Mouse (Mus musculus): ENCODE measurements around the gene Cubn.

DNA sequence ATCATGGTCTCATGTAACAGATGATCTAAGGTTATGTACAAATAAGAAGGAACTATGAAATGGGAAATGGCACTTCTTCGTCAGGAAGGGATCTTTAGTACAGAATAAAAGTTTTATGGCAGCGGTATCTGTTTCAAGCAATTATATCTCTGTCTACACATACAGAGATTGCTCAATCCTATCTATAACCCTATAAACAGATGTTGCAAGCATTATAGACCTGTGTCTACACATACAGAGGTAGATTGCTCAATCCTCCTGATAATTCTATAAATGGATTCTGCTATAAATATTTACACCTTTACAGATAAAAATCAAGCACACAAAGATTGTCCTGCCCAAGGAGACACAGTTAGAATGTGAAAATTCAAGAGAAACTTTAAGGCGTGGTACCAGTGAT, 21.5 kb downstream of the Cubn start:
- TF ChIP-seq CTCF (IDR thresholded peaks at IDR 0.05; ENCODE audit: insufficient read depth, low read length) (no peak), POLR2A (IDR thresholded peaks at IDR 0.05; ENCODE audit: borderline replicate concordance, extremely low read depth, low read depth, low read length) (no peak)
